Mouse (Mus musculus) megakaryocyte progenitor cell, adult 5-6 weeks (primary cell): ENCODE results near the gene Dennd2c. TPM values are rescaled to one million over a fixed set of nuclear protein-coding genes. Genes with fewer than 3 reads are reported as not detected.

Source experiments
- ATAC-seq: replicated peaks from 2 replicates; pipeline ENCODE4 v1.8.0; 2016; ENCODE audit warnings: mild to moderate bottlenecking, moderate TSS enrichment, inconsistent platforms; ENCODE audit not compliant: poor library complexity
- total RNA-seq, 2 experiments: library from RNA; stranded (forward) in 1 of 2; stranded (reverse) in 1 of 2; fragments of 157-497, 149-512 nt in 1 of 2; fragments of 200-1000 nt in 1 of 2; gene quantifications; 2 replicates each; pipeline versions ENCODE4 v1.2.3 to v1.2.4; 2015 to 2017

Gene Dennd2c
- total RNA-seq (2015) (1.1 and 1.4 TPM in 2 replicates), total RNA-seq (2017) (0.54 and 1.1 TPM in 2 replicates)

- peak; percentile 95 for ATAC-seq
Observed at GRCm38 (mm10) chr3:103102454-103103390, at the start of gene Dennd2c. Gene Dennd2c (plus strand): TSS chr3:103102604.

DNA sequence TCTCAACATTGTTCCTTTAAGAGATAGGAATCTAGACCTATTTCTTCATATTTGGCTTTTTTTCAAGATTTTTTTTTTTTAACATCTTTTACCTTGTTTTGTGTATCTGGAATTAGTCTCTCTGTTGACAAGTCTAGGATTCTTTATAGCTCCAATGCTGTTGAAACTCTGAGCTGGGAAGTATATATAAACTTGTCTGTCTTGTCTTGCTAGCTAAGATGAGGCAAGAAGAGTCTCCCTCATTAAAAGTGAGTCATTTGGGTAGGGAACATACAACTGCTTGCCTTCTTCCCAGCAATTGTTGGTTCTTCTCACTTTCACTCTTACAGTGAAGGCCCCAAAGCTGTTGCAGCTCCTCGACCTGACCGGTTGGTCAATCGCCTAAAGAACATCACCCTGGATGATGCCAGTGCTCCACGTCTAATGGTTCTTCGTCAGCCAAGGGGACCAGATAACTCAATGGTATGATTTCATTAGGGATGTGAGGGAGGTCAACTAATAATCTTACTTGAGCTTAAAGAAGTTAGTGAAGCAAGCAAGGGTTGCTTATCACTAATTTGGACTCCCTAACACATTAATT is 46.3 kb upstream of the Dennd2c start:
- ATAC-seq = no peak

GRCm38 (mm10) chr3:103057752-103058151 is 44.7 kb upstream of the Dennd2c start:
- ATAC-seq = peak; percentile 10

GRCm38 (mm10) chr3:103058207-103059157 is 43.9 kb upstream of the Dennd2c start, which contains the start of gene Nras:
Gene Nras (plus strand): TSS chr3:103058285.
- peak; percentile 99 for ATAC-seq

DNA sequence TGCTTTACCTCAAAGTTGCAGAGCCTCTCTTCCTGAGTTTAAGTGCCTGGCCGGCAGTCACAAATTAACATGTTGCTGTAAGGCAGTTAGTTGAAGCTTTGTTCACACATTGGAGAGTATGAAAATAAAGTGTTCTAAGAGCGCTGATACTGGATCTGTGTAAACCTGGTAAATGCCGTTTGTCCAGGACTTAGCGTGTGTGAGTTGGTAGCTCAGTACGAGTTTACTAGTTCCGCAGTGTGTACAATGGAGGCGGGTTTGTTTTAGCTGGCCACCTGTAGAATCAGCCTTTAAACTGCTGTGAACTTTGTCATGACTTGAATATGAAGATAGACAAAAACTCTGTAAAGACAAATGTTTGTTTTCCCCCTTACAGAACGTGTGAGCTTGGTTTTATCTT is 35.5 kb upstream of the Dennd2c start:
- ATAC-seq = no peak

GRCm38 (mm10) chr3:103068971-103069370 is 33.4 kb upstream of the Dennd2c start:
- ATAC-seq = no peak

- ATAC-seq = no peak
Observed at GRCm38 (mm10) chr3:103073771-103074170, 28.6 kb upstream of the Dennd2c start, which contains the start of gene Ampd1. Gene Ampd1 (plus strand): TSS chr3:103074014.

- ATAC-seq = no peak
Observed at GRCm38 (mm10) chr3:103075871-103076270, 26.5 kb upstream of the Dennd2c start.

- no peak for ATAC-seq
Observed at GRCm38 (mm10) chr3:103076476-103076875, 25.9 kb upstream of the Dennd2c start.

- ATAC-seq = no peak
Observed at GRCm38 (mm10) chr3:103079301-103079700, 23.1 kb upstream of the Dennd2c start.

DNA sequence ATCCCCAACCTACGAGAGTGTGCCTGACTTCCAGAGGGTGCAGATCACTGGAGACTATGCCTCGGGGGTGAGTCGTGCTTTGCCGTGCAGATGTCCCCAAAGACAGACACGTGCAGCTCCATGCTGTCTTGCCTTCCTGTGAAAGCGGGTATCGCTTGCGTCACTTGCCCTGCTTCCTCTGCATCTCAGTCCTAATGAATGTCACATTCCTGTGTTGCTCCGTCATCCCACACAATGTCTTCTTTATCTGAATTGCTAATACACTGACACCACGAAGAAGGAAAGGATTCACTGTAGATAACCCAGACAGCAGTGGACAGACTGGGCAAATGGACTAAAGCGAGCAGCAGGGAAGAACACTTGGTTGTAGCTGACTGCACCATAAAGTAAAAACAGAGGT is 21.4 kb upstream of the Dennd2c start:
- no peak for ATAC-seq

- no peak for ATAC-seq
Observed at GRCm38 (mm10) chr3:103081861-103082453, 20.4 kb upstream of the Dennd2c start.

DNA sequence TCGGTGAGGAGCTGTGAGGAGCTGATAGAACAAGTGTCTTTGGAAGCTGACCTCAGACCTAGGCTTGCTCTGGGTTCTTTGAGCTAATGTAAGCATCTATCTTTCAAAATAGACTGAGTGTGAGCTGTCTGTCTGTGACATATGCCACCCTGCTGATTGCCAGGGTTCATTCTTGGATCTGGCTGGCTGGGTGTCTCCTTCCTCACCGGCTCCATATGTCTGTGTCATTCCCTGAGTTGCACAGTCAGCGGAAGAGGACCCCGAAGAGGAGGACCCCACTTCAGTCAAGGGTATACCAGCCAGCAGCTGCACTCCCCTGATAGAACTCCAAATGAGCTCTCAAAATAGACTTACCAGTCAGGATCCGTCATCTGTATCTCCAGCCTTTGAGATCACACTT is 19.6 kb upstream of the Dennd2c start:
- no peak for ATAC-seq

GRCm38 (mm10) chr3:103085986-103086385 is 16.4 kb upstream of the Dennd2c start:
- no peak for ATAC-seq

- no peak for ATAC-seq
Observed at GRCm38 (mm10) chr3:103091753-103092152, 10.7 kb upstream of the Dennd2c start.

GRCm38 (mm10) chr3:103098662-103099061 is 3.7 kb upstream of the Dennd2c start:
- ATAC-seq = no peak

DNA sequence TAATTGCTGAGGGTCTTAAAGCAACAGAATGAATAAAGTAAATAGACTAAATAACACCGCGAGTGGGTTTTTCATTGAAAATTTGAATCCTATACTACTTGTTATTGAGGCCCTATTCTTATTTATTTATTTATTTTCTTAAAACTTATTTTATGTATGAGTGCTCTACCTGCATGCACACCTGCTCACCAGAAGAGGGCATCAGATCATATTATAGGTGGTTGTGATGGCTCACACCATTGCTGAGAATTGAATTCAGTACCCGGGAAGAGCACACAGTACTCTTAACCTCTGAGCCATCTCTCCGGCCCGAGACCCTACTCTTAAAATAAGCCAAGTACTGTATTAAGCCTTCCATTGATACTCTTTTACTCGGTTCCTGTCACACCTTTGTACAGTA is 2.7 kb upstream of the Dennd2c start:
- ATAC-seq = peak; percentile 29; the same call in 1 of the 2 replicates

- ATAC-seq = no peak
Observed at GRCm38 (mm10) chr3:103100735-103101134, 1.7 kb upstream of the Dennd2c start.

DNA sequence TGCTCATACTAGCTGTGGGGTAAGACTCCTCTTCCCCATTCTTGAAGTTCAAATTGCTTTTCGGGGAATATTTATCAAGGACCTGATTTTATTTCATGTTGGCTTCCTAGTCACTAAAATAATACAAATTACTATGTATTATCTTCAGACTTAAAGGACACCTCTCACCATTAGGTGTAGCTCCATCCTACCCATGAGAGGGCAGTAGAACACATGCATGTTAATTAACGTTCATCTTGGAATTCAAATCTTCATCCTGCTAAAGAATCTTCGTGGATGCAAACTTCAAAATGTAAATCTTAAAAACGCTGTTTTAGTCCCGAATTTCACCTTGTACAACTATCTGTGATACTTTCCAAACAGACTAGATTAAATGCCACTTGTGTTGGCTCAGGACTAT is 1.2 kb upstream of the Dennd2c start:
- ATAC-seq = no peak

- peak; percentile 12 for ATAC-seq
Observed at GRCm38 (mm10) chr3:103101909-103102308, 495 bp upstream of the Dennd2c start.
